Mouse (Mus musculus) cerebellum, postnatal 4 days (tissue): ENCODE measurements around the gene Dnttip1.
"Not testable (repeated sequence)": the region's sequence is repeated elsewhere in the genome, so short reads cannot be mapped to it uniquely, and the experiment has no call there.

ENCODE experiments used
- DNase-seq, 2 experiments: peaks; one replicate each; pipeline ENCODE4 v3.0.0; 2022; ENCODE audit warnings: low spot score in 2 of 2, mixed read lengths in 1 of 2

Dnttip1 gene

GRCm38 (mm10) chr2:164781876-164782275, 36.1 kb downstream of the Dnttip1 start:
- no peak for DNase-seq

GRCm38 (mm10) chr2:164783926-164784581, 38.3 kb downstream of the Dnttip1 start:
- DNase-seq, result no peak

- DNase-seq, result no peak
Measured at GRCm38 (mm10) chr2:164784869-164785420, 39.2 kb downstream of the Dnttip1 start.

- peak; percentile 57 to 78 for DNase-seq
Measured at GRCm38 (mm10) chr2:164785481-164786387, 40.0 kb downstream of the Dnttip1 start, which contains the start of gene Snx21. Gene Snx21 (plus strand): TSS chr2:164785823.

- no peak for DNase-seq
Measured at GRCm38 (mm10) chr2:164786388-164786885, 40.7 kb downstream of the Dnttip1 start.

- DNase-seq, result no peak
Measured at GRCm38 (mm10) chr2:164787032-164787431, 41.2 kb downstream of the Dnttip1 start.

- DNase-seq, result no peak
Measured at GRCm38 (mm10) chr2:164787779-164788178, 42.0 kb downstream of the Dnttip1 start.

- DNase-seq, result no peak
Measured at GRCm38 (mm10) chr2:164788411-164788810, 42.6 kb downstream of the Dnttip1 start.

GRCm38 (mm10) chr2:164790451-164790850, 44.7 kb downstream of the Dnttip1 start:
- DNase-seq, result no peak

- DNase-seq, result no peak
Measured at GRCm38 (mm10) chr2:164791841-164792261, 46.1 kb downstream of the Dnttip1 start.

GRCm38 (mm10) chr2:164792400-164793190, 46.8 kb downstream of the Dnttip1 start:
- no peak for DNase-seq

- DNase-seq, result peak in 1 of 2 experiments; percentile 56
Measured at GRCm38 (mm10) chr2:164793236-164793635, 47.5 kb downstream of the Dnttip1 start.

GRCm38 (mm10) chr2:164793772-164794171, 48.0 kb downstream of the Dnttip1 start:
- no peak for DNase-seq

GRCm38 (mm10) chr2:164794293-164794692, 48.5 kb downstream of the Dnttip1 start:
- DNase-seq, result peak; percentile 54 to 84

- no peak for DNase-seq
Measured at GRCm38 (mm10) chr2:164795868-164796267, 50.1 kb downstream of the Dnttip1 start.

GRCm38 (mm10) chr2:164798554-164798953, 52.8 kb downstream of the Dnttip1 start:
- DNase-seq, result not testable (repeated sequence)

- no peak for DNase-seq
Measured at GRCm38 (mm10) chr2:164800252-164801004, 54.6 kb downstream of the Dnttip1 start.

GRCm38 (mm10) chr2:164803201-164803920, 57.6 kb downstream of the Dnttip1 start:
- no peak for DNase-seq

GRCm38 (mm10) chr2:164803921-164804313, 58.1 kb downstream of the Dnttip1 start:
- DNase-seq, result no peak
